In genomic region chr2:90678256-90679060, GRCm38 (mm10) we compare ENCODE assay signal across 8 mouse cellular contexts. TPM values are rescaled to one million over a fixed set of nuclear protein-coding genes. Genes with fewer than 3 reads are reported as not detected.
A peak's percentile ranks its signal among the peaks of the same experiment; 100 is the strongest.
DNase-seq lines count a peak whose midpoint lies in the region; ATAC-seq and TF ChIP-seq lines count a peak whose summit lies in the region.

No protein-coding gene starts in this region.

- intact Hi-C loops in heart, adult 2 months (cut with DNase I) = loop anchor here (2.0 kb wide), 3 partner anchors 68 to 204 kb away; partner anchors contain the start of gene Ptprj
- intact Hi-C loops in heart, postnatal 36 days (cut with DNase I) = loop anchor here (1.0 to 2.0 kb wide), 2 partner anchors 98 to 204 kb away; partner anchors contain the start of gene Ptprj

- H3K4me2 ChIP-seq in lung, embryonic 16.5 days (ENCODE audit: low read depth, low read length) = peak overlapping the region; percentile 79

- ATAC-seq in granulocyte monocyte progenitor cell, adult 5-6 weeks (replicated peaks; ENCODE audit: poor library complexity, severe bottlenecking) = 0 out of 2 replicates have a peak, but pooled peaks have one; percentile 3
- ATAC-seq in lung, embryonic 16.5 days (ENCODE audit: low read depth) = peak; percentile 39

- TF ChIP-seq CTCF in heart, adult 2 months (IDR thresholded peaks at IDR 0.05) = peak; percentile 68
- TF ChIP-seq CTCF in bone marrow macrophage, adult 2 months (IDR thresholded peaks at IDR 0.05; ENCODE audit: low read depth, low read length) = 0 out of 2 replicates have a peak, but pooled peaks have one; percentile 7

- H3K27ac ChIP-seq in heart, adult 2 months = peak overlapping the region; percentile 98
- H3K27ac ChIP-seq in bone marrow macrophage, adult 2 months (ENCODE audit: insufficient read depth, low read depth, low read length) = peak overlapping the region; percentile 83
- H3K27ac ChIP-seq in lung, embryonic 16.5 days (ENCODE audit: low read length) = peak overlapping the region; percentile 96

- H3K9ac ChIP-seq in heart, adult 2 months (ENCODE audit: low read depth, low read length) = peak overlapping the region; percentile 72
- peak overlapping the region; percentile 84 for H3K9ac ChIP-seq in lung, embryonic 16.5 days (ENCODE audit: low read length)

- no peaks in the 10 kb centered on the region for H3K27me3 ChIP-seq in heart, adult 2 months (ENCODE audit: control insufficient read depth, insufficient read depth, low read length)
- H3K27me3 ChIP-seq in lung, embryonic 16.5 days (ENCODE audit: control insufficient read depth, insufficient read depth, low read depth, low read length) = no peaks in the 10 kb centered on the region
- no peaks in the 10 kb centered on the region; the same call in none of the 2 replicates for H3K27me3 ChIP-seq in splenic B cell, adult 2 months (ENCODE audit: control insufficient read depth, insufficient read depth, low read length, poor library complexity, severe bottlenecking)

- H3K79me2 ChIP-seq in heart, adult 2 months (replicated peaks; ENCODE audit: control insufficient read depth, insufficient read depth, low read length) = no peaks in the 10 kb centered on the region

- H3K9me3 ChIP-seq in lung, embryonic 16.5 days (ENCODE audit: control insufficient read depth, low read length) = no peaks in the 10 kb centered on the region

- H3K4me3 ChIP-seq in heart, adult 2 months = peak overlapping the region; percentile 90
- H3K4me3 ChIP-seq in bone marrow macrophage, adult 2 months (ENCODE audit: insufficient read depth, low read length) = peak overlapping the region; percentile 84
- peak overlapping the region; percentile 71 for H3K4me3 ChIP-seq in lung, embryonic 16.5 days (ENCODE audit: low read length)

- H3K4me1 ChIP-seq in heart, adult 2 months (ENCODE audit: control insufficient read depth, insufficient read depth, low read length) = peaks cover 2% of the 10 kb centered on the region
- H3K4me1 ChIP-seq in bone marrow macrophage, adult 2 months (ENCODE audit: control insufficient read depth, insufficient read depth, low read length) = peaks cover 4% of the 10 kb centered on the region
- peaks cover 11% of the 10 kb centered on the region for H3K4me1 ChIP-seq in lung, embryonic 16.5 days (replicated peaks; ENCODE audit: control insufficient read depth, insufficient read depth, low read length)

- no peak for TF ChIP-seq POLR2A in heart, adult 2 months (IDR thresholded peaks at IDR 0.05; ENCODE audit: insufficient read depth, low read depth, low read length)
- TF ChIP-seq POLR2A in bone marrow macrophage, adult 2 months (IDR thresholded peaks at IDR 0.05; ENCODE audit: borderline replicate concordance, low read depth, low read length) = no peak

- 30% methylated on average over 26 of the region's 26 CpGs for WGBS in heart, adult 2 months
- 29% methylated on average over 26 of the region's 26 CpGs for WGBS in lung, embryonic 16.5 days

- TF ChIP-seq EP300 in heart, adult 2 months (IDR thresholded peaks at IDR 0.05; ENCODE audit: insufficient read depth, low read depth, low read length) = no peak

- no peaks in the 10 kb centered on the region for H3K36me3 ChIP-seq in heart, adult 2 months (ENCODE audit: control insufficient read depth, insufficient read depth, low read length)
- H3K36me3 ChIP-seq in lung, embryonic 16.5 days (ENCODE audit: control insufficient read depth, insufficient read depth, low read length) = peaks cover 3% of the 10 kb centered on the region; the same call in 1 of the 2 replicates
- H3K36me3 ChIP-seq in splenic B cell, adult 2 months (ENCODE audit: control insufficient read depth, insufficient read depth, low read length, poor library complexity, severe bottlenecking) = peaks cover 9% of the 10 kb centered on the region; the same call in 1 of the 2 replicates

- DNase-seq in heart, adult 2 months = no peak
- DNase-seq in heart, postnatal 36 days = no peak
- peak; percentile 63 for DNase-seq in A20 (ENCODE audit: low read depth, low spot score)
- DNase-seq in splenic B cell, adult 2 months (ENCODE audit: low read depth, low spot score) = peak; percentile 51
- DNase-seq in adrenal gland, postnatal 10 days = no peak

RNA-seq across cellular contexts. Expression of gene Nup160, which starts 1.4 kb away (rescaled TPM):
- 10 to 100 TPM; 12.9 to 13.9 TPM for total RNA-seq in heart, adult 2 months (2021)
- polyA plus RNA-seq in heart, adult 2 months (2012; rRNA removed) = 5.2 and 9.8 TPM in 2 replicates
- 10 to 100 TPM in 1 of 2 experiments, 1 to 10 TPM in 1; 7.6 to 13.7 TPM for total RNA-seq in heart, postnatal 36 days (2021)
- 18.4 and 21.9 TPM in 2 replicates for polyA plus RNA-seq in bone marrow macrophage, adult 2 months (2012; ENCODE audit: insufficient read depth, insufficient read length, missing spikeins)
- total RNA-seq in granulocyte monocyte progenitor cell, adult 5-6 weeks (2014; fragmentation: Nextera tagmentation) = 54.1 and 69.9 TPM in 2 replicates
- 47.4 and 53.9 TPM in 2 replicates for total RNA-seq in granulocyte monocyte progenitor cell, adult 5-6 weeks (2017)
- 43.7 and 48.9 TPM in 2 replicates for polyA plus RNA-seq in lung, embryonic 16.5 days (2015; fragmentation: Nextera tagmentation; extraction: Ambion mirVana)
- 10 to 100 TPM; 17.7 to 25.7 TPM for total RNA-seq in adrenal gland, postnatal 10 days (2021)

Comparison
In these comparisons a context has a peak if more than half of its experiments do, and no peak if none do; other contexts are left out.
1. DNase-seq: peak in A20 (single experiment) and splenic B cell, adult 2 months (single experiment); none in heart, adult 2 months (0 of 2), heart, postnatal 36 days (0 of 2) and adrenal gland, postnatal 10 days (single experiment).
2. Peak in every context shown above with its lines, with median percentiles within 50 percentile points of each other: H3K27ac ChIP-seq and H3K4me3 ChIP-seq.